Mouse (Mus musculus) yolk sac, embryonic 10.5 days (tissue): ENCODE results near the gene Adgrb3.
A peak's percentile ranks its signal among the peaks of the same experiment; 100 is the strongest.

Experiments
- DNase-seq: peaks from one replicate; pipeline ENCODE4 v3.0.0-alpha.2; 2017; ENCODE audit warnings: low spot score

The Adgrb3 gene

GRCm38 (mm10) chr1:25250562-25250961 is 578.9 kb downstream of the Adgrb3 start:
- DNase-seq: no peak

- no peak for DNase-seq
These were observed 587.1 kb downstream of the Adgrb3 start for GRCm38 (mm10) chr1:25242436-25242835.

DNA sequence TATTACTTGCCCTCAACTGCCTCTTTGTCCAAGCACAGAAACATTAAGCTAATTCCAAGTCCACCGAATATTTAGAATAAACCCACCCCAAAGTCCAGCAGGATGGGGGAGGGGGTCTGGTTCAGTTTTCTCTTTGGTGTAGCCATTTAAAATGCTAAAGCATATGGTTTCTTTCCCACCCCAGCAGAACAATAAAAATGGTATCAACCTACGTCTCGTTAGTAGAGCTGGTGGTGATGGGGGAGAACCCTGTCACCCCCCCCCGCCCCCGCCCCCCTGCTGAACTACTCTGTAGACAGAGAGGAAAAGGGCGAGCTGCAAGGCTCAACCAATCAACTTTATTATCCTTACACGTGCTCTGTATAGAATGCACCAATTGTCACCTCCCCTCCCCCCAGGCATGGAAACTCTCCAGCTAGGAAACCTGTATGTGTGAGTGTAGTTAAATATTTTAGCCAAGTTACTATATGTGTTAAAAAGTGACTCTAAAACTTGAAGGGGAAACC is 600.2 kb downstream of the Adgrb3 start:
- DNase-seq: no peak

GRCm38 (mm10) chr1:25228381-25229244 is 600.9 kb downstream of the Adgrb3 start:
- peak; percentile 56 for DNase-seq

- no peak for DNase-seq
These were observed 601.6 kb downstream of the Adgrb3 start for GRCm38 (mm10) chr1:25227880-25228279.

- no peak for DNase-seq
These were observed 624.9 kb downstream of the Adgrb3 start for GRCm38 (mm10) chr1:25204636-25205035.

- DNase-seq: no peak
These were observed 630.1 kb downstream of the Adgrb3 start for GRCm38 (mm10) chr1:25199392-25199791.

DNA sequence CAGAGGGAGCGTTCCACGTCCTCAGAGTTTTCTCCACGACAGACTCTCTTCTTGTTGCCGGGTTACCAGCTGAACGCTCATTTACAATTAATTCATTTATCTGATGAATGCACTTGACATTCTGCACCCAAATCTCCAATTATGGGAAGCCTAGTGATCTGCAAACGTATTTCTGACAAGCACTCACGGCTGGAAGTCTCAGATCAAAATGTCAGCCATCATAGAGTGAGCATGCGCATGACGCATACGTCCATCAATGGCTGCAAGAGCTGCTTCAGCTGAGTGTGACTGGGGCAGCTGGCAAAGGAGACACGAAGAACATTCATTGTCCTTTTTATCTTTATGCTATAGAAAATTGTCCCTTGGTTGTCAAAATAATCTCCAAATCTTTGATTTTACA is 637.5 kb downstream of the Adgrb3 start:
- no peak for DNase-seq

DNA sequence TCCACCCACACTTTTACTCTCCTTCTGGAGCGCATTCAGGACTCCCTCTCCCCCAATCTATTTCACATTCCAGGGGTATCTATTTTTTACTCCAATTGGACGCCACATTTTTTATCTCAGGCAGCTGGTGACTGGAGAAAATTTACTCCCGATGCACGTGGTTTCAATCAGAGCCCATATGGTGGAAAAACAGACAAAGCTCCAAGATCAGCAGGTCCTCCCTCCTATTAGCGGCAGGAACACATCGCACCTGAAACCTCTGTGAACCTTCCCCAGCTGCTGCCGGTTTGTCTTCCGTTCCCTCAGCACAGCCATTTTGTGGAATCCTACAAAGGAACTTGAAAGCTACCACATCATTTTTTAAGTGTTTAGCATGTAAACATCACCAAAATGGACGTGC is 640.2 kb downstream of the Adgrb3 start:
- no peak for DNase-seq

GRCm38 (mm10) chr1:25185909-25186308 is 643.6 kb downstream of the Adgrb3 start:
- no peak for DNase-seq

- no peak for DNase-seq
These were observed 647.6 kb downstream of the Adgrb3 start for GRCm38 (mm10) chr1:25181881-25182280.

DNA sequence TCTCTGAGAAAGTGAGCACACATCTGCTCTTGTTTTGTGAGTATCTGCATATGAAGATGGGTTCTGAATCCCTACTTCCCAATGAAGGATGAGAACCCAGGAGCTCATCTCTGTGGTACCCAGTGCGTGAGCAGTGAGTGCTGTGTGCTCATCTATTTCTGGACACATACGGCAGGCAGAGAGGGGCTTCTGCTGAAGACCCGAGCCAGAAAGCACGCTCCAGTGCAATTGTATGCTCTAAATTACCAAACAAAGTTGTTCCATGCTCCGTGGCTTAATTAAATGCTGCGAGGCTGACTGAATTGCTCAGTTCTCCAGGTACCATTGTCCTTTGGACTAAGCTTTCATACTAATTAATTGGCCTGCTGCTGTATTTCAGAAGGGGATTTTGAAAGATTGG is 648.9 kb downstream of the Adgrb3 start:
- DNase-seq: no peak

GRCm38 (mm10) chr1:25179860-25180582 is 649.5 kb downstream of the Adgrb3 start:
- DNase-seq: no peak

- DNase-seq: no peak
These were observed 651.0 kb downstream of the Adgrb3 start for GRCm38 (mm10) chr1:25178347-25179130.

DNA sequence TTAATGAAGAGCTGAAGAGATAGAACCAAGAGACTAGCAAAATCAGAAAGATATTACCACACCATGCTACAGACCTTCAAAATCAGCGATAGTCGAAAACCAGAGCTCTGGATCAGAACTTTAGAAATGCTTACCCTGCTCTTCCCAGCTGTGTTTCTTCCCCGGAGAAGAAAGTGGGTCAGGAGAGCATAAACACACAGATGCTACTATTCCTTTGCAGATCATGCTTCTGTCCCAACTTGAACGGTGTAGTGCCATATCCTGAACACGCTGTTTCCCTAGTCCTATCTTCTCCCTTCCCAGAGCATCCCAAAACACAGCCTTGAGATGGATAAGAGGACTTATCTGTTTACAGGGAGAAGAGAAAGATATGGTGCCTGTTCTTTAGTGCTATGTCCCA is 662.4 kb downstream of the Adgrb3 start:
- DNase-seq: no peak

- DNase-seq: no peak
These were observed 663.3 kb downstream of the Adgrb3 start for GRCm38 (mm10) chr1:25166036-25166796.

DNA sequence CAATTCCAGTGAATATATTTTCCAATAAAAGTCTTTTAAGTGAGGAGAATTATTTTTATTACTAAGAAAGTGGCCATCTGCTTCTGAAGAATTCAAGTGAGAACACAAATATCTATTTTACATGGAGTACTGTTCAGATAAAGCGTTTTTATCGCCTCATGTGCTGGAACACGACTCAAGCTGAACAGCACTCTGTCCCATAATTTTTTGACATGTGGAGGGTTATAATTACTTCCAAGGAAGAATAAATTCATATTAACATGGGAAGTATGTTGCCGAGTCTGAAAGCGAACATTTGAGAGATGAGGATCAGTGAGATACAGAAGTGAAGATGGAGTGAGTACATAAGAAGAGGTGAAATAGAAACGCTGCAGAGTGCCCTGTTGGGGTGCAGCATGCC is 665.9 kb downstream of the Adgrb3 start:
- DNase-seq: no peak

- no peak for DNase-seq
These were observed 683.3 kb downstream of the Adgrb3 start for GRCm38 (mm10) chr1:25146206-25146605.

- no peak for DNase-seq
These were observed 697.2 kb downstream of the Adgrb3 start for GRCm38 (mm10) chr1:25132150-25132824.

- no peak for DNase-seq
These were observed 714.0 kb downstream of the Adgrb3 start for GRCm38 (mm10) chr1:25115512-25115911.

GRCm38 (mm10) chr1:25107500-25108101 is 721.9 kb downstream of the Adgrb3 start:
- DNase-seq: no peak
